Comparison of ENCODE assay signal across 17 mouse cellular contexts in the genomic region with DNA sequence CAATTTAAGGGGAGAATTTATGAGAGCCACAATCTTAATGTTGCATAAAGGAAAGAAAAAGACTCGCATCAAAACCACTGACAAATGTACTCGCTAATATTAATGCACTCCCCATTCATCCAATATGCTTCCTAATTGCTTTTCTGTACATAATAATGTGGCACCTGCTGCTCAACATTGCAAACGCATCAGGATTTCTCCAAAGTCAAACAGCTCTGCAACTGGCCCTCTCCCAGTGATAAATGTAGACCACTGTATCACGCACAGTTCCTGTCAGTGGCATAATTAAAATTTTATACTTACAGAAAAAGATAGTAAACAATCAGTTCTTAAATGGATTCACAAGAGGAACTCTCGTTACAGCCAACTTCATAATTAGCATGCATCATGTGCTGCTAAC.
"Had no signal": no experiment of that assay in that cellular context is flagged by ENCODE, and none has a peak within 500 bp of the region (broad histone marks: within the 10 kb centered on the region; RNA-seq: fewer than 3 reads in every experiment).

No protein-coding gene starts in this region.

- H3K9ac ChIP-seq: liver, embryonic 15.5 days; neural tube, embryonic 12.5 days had no signal

- H3K4me1 ChIP-seq: limb, embryonic 10.5 days; liver, embryonic 15.5 days had no signal

- ATAC-seq: lung, postnatal 0 days had no signal

- H3K27ac ChIP-seq: limb, embryonic 10.5 days; liver, embryonic 15.5 days; midbrain, embryonic 10.5 days; neural tube, embryonic 12.5 days had no signal

- H3K36me3 ChIP-seq: limb, embryonic 10.5 days; liver, embryonic 15.5 days; midbrain, embryonic 10.5 days; neural tube, embryonic 12.5 days had no signal

- H3K9me3 ChIP-seq: limb, embryonic 10.5 days; liver, embryonic 15.5 days; midbrain, embryonic 10.5 days; neural tube, embryonic 12.5 days had no signal

- H3K4me2 ChIP-seq: liver, embryonic 11.5 days; liver, embryonic 15.5 days; neural tube, embryonic 12.5 days had no signal

- H3K27me3 ChIP-seq: liver, embryonic 15.5 days; neural tube, embryonic 12.5 days had no signal

- DNase-seq: kidney, postnatal 25 days; layer of hippocampus, adult 9-11 months; lung, adult 2 months; lung, postnatal 4 days; midbrain, embryonic 14.5 days; retina, postnatal 1 day; right cerebral cortex, postnatal 4 days; spleen, adult 18-20 months; thymus, adult 18-20 months; thymus, postnatal 25 days had no signal

- H3K4me3 ChIP-seq: limb, embryonic 10.5 days; liver, embryonic 15.5 days; midbrain, embryonic 10.5 days; myocyte; neural tube, embryonic 12.5 days had no signal
